Comparison of ENCODE assay signal across 42 mouse cellular contexts in genomic region chr11:59405761-59406160, GRCm38 (mm10). TPM values are rescaled to one million over a fixed set of nuclear protein-coding genes. Genes with fewer than 3 reads are reported as not detected.
"Had no signal": no experiment of that assay in that cellular context is flagged by ENCODE, and none has a peak within 500 bp of the region (broad histone marks: within the 10 kb centered on the region; RNA-seq: fewer than 3 reads in every experiment).

No protein-coding gene starts in this region.

- ATAC-seq: hindbrain, embryonic 16.5 days; inflammation-experienced regulatory T-cells, adult 6 months; intestine, embryonic 15.5 days; intestine, postnatal 0 days; liver, embryonic 12.5 days had no signal

- H3K4me2 ChIP-seq: heart, embryonic 12.5 days; hindbrain, embryonic 12.5 days; hindbrain, embryonic 14.5 days; intestine, embryonic 15.5 days; limb, embryonic 12.5 days; liver, embryonic 12.5 days had no signal

- DNase-seq: gastrocnemius, adult 2 months; gastrocnemius, postnatal 10 days; gastrocnemius, postnatal 25 days; heart, adult 18-20 months; heart, postnatal 10 days; heart, postnatal 4 days; kidney, adult 18-20 months; kidney, adult 8-10 months; kidney, postnatal 10 days; layer of hippocampus, adult 9-11 months; layer of hippocampus, postnatal 36 days; left cerebral cortex, postnatal 4 days; lung, adult 18-20 months had no signal

- H3K27ac ChIP-seq: gastrocnemius, adult 2 months; heart, embryonic 10.5 days; hindbrain, embryonic 10.5 days; hindbrain, embryonic 12.5 days; hindbrain, embryonic 14.5 days; intestine, embryonic 15.5 days; limb, embryonic 12.5 days; liver, embryonic 12.5 days; liver, embryonic 14.5 days had no signal

- H3K9ac ChIP-seq: heart, embryonic 12.5 days; hindbrain, embryonic 12.5 days; hindbrain, embryonic 14.5 days; intestine, embryonic 15.5 days; limb, embryonic 12.5 days; liver, embryonic 12.5 days; liver, embryonic 14.5 days had no signal

- H3K4me3 ChIP-seq: gastrocnemius, adult 2 months; heart, embryonic 10.5 days; heart, embryonic 12.5 days; hindbrain, embryonic 10.5 days; hindbrain, embryonic 12.5 days; intestine, embryonic 15.5 days; limb, embryonic 12.5 days; liver, embryonic 12.5 days had no signal

- H3K4me1 ChIP-seq: heart, embryonic 12.5 days; hindbrain, embryonic 10.5 days; hindbrain, embryonic 12.5 days; intestine, embryonic 15.5 days had no signal

- H3K27me3 ChIP-seq: heart, embryonic 12.5 days; hindbrain, embryonic 12.5 days; intestine, embryonic 15.5 days; limb, embryonic 12.5 days; liver, embryonic 12.5 days had no signal

- H3K9me3 ChIP-seq: heart, embryonic 10.5 days; heart, embryonic 12.5 days; hindbrain, embryonic 10.5 days; hindbrain, embryonic 12.5 days; intestine, embryonic 15.5 days; limb, embryonic 12.5 days; liver, embryonic 12.5 days had no signal

RNA-seq across cellular contexts. Expression of gene Prss38, which starts 30.3 kb away (rescaled TPM):
- total RNA-seq: gastrocnemius, adult 2 months; gastrocnemius, postnatal 10 days; gastrocnemius, postnatal 25 days; gastrocnemius, postnatal 4 days; granulocyte monocyte progenitor cell, adult 5-6 weeks; heart, adult 18-20 months; heart, adult 8-10 months; heart, postnatal 10 days; heart, postnatal 25 days; heart, postnatal 4 days; layer of hippocampus, adult 18-20 months; layer of hippocampus, adult 8-10 months; layer of hippocampus, postnatal 36 days; left cerebral cortex, adult 18-20 months; left cerebral cortex, adult 8-10 months; left cerebral cortex, postnatal 10 days; left cerebral cortex, postnatal 25 days; left cerebral cortex, postnatal 4 days; liver, adult 2 months had no signal
- polyA plus RNA-seq: heart, embryonic 10.5 days; heart, embryonic 12.5 days; heart, embryonic 14.5 days; heart, embryonic 16.5 days; hindbrain, embryonic 10.5 days; hindbrain, embryonic 12.5 days; hindbrain, embryonic 14.5 days; hindbrain, embryonic 16.5 days; intestine, embryonic 15.5 days; intestine, postnatal 0 days; kidney, embryonic 14.5 days; kidney, embryonic 16.5 days; large intestine, adult 2 months; liver, adult 2 months; liver, embryonic 12.5 days; liver, embryonic 14.5 days; liver, embryonic 16.5 days had no signal
